Mouse (Mus musculus): Measurements from ENCODE around the gene Tmem145.
"Not testable (repeated sequence)": the region's sequence is repeated elsewhere in the genome, so short reads cannot be mapped to it uniquely, and the experiment has no call there.

Gene Tmem145

DNA sequence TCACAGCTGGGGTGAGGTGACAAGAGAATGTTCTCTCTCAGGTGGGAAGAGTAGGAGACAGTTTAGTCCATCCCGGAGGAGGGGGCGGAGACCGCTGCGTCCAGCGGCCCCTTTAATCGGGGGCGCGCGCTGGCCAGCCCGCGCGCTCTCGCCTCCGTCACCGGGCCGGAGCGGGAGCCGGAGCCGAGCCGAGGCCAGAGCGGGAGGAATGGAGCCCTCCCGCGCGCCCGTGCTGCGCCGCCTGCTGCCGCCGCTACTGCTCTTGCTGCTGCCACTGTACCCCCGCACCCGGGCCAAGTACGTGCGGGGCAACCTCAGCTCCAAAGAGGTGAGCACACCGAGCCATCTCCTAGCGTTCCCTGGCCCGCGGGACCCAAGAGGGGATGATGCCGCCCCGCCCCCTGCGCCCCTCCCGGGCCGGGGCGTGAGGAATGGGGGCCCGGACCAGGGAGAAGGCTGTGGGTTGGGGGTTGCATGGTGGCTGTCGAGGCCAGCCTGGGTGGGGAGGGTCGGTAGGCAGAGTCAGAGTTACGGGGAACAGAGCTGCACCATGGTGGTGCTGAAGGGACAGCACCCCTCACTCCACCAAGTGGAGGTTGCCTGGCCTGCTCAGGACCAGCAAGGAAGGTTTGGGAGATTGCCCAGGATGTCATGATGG lies at the start of gene Tmem145:
TSS of gene Tmem145 (plus strand) at position 151 of the 658 bp plus-strand sequence.
- no peak for DNase-seq (ENCODE audit: low spot score)

DNA sequence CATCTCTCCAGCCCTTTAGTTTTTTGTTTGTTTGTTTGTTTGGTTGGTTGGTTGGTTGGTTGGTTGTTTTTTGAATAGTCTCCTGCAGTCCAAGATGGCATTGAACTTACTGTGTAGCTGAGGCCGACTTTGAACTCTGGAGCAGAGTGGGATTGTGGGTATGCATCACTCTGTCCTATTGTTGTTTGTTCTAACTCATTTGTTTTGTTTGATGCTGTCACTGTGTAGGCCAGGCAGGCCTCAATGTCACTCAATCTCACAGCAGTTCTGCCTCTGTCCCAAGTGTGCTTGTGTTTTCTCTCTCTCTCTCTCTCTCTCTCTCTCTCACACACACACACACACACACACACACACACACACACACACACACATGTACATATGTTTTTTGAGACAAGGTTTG lies 44.0 kb upstream of the Tmem145 start:
- DNase-seq (ENCODE audit: low spot score), result no peak

DNA sequence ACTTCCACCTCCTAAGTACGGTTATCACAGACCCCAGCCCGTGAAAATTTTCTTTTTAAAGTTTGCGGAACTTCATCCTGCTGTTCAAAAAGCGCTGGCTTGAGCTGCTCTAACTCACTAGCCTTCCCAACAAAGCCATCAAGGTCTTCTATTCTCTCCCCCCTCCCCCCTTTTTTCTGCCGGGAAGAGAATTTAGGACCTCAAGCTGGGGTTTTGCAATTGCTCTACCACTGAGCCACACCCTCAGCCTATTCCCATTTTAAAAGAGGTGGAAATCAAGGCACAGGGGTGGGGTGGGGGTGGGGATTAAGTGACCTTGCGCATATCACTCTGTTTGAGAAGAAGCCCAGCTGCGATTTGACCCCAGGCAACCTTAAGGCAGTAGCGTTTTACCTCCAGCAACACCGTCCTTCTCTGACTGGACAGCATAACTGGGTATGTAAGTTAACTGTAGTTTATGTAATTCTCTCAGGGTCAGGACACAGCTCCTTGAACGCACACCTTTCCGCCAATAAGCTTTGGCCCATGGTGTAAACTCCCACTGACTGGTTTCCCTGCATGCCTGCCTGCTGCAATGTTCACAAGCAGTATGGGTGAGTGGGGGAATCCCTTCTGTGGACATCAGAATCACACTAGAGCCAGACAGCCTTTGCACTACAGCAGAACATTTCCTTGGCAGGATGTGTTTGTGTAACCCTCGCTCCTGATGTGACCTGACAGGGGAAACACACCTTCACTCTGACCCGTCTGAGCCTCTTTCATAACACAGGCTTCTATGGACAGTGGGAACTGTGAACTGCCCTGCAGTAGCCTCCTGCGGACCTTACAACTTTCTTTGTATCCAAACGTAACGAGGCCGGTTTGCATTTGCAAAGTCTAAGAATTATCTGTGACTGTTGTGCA lies 41.7 kb upstream of the Tmem145 start:
- no peak for DNase-seq (ENCODE audit: low spot score)

DNA sequence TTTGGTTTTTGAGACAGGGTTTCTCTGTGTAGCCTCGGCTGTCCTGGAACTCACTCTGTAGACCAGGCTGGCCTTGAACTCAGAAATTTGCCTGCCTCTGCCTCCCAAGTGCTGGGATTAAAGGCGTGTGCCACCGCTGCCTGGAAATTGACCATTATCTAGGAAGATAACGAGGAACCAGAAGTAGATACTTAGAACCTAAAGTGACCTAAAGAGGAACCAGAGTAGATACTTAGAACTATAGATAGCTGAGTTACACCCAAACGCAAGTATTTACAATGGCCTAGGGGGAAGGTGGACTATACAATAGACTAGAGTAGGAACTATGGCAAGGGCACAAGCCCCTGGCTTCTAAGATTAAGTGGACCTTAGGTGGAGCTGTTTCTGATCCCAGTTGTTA lies 40.2 kb upstream of the Tmem145 start:
- DNase-seq (ENCODE audit: low spot score), result not testable (repeated sequence)

DNA sequence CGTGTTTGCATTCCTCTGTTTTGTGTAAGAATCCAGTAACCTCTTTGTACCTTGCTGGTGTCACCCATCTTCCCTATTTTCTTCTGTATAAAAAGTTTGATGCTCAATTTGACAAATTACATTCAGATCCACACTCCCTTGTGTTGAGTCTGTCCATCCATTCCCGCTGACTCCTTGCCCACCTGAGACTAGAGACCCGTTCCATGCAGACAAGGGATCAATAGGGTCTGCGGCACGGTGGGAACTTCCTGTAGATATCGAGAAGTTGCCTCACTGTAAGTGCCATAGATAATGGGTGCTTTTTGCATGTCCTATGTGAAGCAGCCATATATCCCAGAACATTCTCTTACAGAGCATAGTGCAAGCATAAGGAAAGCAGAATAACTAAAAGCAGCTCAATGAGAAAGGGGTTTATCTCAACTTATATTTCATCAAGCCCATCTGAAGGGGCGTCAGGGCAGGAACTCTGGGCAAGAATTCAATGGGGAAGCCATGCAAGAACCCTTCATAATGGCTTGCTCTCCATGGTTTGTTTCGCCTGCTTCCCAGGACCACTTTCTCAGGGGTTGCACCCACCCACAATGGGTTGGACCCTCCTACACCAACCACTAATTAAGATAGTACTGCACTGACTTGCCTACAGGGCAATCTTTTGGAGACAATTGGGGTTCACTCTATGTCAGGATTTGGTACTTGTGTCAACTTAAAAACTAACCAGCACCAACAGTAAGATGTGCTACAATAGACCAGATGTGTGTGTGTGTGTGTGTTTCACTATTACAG lies 39.5 kb upstream of the Tmem145 start:
- no peak for DNase-seq (ENCODE audit: low spot score)

DNA sequence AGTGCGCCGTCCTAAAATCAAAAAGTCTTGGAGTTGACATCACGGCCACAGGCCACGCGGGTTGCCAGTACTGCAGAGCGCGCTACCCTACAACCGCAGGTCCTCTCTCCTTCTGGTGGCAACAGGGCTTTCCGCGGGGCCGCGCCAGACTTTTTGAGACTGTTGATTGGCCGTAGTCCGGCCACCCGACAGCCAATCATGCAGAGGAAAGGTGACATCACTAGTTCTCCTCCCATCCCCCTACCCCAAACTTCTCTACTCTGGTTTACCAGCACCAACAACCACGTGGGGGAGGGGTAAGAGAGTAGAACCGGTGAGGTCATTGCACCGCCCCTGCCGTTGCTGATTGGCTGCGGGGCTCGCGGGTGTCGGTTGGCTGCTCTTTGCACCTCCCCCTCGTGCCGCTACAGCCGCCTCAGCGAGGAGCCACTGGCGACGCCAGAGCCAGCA lies 38.6 kb upstream of the Tmem145 start, which contains the start of gene Cic:
TSS of gene Cic (plus strand) at position 404 of the 450 bp plus-strand sequence.
- peak; percentile 97 for DNase-seq (ENCODE audit: low spot score)

DNA sequence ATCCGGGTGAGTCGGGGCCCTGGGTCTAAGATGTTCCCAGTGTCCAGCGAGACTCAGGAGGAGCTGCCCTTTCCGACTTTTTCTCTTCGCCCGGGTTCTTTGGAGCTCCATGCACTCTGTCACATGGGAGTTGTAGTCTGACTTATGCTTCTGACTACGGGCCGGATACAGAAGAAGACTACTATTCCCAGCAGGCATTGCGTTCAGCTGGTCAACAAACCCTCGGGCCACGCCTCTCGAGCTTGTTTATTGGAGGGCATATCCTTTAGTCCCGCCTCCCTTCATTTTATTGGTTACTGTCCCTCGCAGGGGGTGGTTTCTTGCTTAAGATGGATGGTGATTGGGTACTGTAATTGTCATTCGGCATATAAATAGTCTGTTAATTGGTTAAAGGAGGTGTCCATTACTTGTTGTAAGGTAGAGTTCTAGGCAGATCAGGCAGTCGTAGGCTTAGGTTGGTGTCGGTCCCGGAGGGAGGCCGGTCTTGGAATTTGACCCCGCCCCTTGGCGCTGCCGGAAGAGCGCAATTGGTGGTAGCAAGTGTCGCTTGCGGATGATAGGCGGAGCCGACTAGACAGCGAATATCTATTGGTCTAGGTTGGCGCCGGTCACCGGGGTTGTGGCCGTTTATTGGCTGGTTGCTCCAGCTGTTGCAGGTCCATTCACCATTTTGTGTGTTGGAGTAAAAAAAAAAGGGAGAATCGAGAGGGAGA lies 38.0 kb upstream of the Tmem145 start:
- DNase-seq (ENCODE audit: low spot score), result peak; percentile 98

DNA sequence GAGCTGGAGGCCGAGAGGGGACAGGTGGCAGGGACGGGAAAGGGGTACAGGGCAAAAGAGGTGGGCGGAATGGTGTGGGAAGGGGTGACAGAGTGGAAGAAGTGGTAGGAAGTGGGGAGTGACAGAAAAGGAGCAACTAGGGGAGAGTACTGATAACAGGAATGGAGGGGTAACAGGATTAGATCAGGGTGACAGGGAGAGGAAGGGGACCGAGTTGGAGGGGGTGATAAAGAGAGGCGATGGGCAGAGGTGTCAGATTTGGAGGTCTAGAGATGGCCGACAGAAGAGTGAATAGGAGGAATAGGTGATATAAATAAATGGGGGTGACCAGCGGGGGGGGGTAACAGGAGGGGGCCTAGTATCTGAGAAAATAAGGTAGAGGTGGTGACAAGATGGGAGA lies 37.3 kb upstream of the Tmem145 start:
- no peak for DNase-seq (ENCODE audit: low spot score)

DNA sequence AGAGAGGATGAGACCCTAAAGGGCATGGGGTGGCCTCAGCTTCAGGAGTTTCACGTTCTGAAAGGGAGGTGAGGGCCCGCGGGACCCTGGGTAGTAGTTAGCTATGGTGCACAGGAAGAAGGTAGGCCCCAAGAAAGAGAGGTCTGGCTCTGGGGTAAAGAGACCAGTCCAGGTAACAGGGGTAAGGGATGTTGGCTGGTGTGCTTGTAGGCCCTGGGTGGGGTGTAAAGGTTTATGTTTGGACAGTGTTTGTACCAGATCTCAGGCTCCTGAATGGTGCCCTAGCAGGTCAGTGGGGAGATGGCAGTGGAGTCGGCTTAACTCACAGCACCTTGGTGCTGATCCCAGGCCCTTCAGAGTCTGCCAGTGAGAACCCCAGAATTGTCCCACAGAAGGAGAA lies 36.9 kb upstream of the Tmem145 start:
- peak; percentile 45 for DNase-seq (ENCODE audit: low spot score)

DNA sequence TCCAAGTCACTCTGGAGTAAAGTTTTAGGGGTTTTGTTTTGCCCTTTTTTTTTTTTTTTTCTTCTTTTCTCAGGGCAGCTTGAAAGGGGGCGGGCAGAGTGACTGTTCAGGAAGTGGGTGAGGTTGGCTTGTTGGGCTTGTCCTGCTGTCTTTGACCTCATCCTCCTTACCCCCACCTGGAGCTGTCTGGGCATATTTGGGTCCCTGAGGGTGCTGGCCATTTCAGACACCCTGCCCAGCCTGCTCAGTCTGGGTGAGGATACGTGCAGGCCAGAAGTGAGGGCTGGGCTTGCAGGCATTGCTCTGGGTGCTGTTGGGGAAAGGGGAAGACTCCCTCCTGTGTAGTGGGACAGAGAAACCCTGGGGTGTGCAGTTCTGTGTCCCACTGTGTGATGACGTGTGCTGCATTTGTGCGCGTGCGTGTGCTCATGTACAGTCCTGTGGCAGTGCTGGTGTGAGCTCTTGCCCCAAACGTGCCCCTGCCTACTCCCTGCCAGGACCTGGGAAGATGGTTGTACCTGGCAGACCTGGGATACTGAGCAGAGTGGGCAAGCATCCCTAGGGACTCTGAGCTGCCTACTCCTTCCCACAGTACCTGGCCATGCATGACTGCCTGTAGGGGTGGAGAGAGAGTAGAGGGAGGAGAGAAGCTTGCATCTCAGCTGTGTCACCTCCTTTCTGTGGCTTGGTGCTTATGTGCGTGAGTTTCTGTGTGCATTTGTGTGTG lies 36.2 kb upstream of the Tmem145 start:
- no peak for DNase-seq (ENCODE audit: low spot score)

DNA sequence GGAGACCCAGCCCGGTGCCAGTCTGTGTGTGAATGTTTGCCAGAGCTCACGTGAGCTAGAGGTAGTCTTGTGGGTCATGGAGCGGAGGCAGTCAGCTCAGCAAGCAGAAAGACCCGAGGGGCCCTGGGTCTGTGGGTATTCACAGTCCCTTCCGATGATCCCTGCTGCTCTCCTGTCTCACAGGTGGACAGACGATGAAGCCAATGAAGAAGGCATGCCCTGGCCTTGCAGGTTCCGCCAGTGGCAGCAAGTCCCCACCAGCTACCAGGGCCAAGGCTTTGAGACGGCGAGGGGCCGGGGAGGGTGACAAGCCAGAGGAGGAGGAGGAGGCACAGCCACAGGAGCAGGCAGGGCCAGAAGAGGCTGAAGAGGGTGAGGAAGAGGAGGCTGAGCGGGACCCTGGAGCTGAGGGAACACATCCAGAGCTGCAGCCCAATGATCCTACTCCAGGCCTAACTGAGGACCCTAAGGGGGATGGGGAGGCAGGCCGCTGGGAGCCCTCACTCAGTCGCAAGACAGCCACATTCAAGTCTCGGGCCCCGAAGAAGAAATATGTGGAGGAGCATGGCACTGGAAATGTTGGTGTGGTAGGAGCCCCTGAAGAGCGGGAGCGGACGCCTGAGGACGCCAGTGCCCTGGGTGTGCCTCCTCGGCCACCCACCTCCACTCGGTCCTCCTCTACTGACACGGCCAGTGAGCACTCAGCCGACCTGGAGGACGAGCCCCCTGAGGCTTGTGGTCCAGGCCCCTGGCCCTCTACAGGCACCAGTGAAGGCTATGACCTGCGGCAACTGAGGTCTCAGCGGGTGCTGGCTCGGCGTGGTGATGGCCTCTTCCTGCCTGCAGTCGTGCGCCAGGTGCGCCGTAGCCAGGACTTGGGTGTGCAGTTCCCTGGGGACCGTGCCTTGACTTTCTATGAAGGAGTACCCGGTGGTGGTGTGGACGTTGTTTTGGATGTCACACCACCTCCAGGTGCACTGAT lies 35.0 kb upstream of the Tmem145 start:
- DNase-seq (ENCODE audit: low spot score), result peak; percentile 46

DNA sequence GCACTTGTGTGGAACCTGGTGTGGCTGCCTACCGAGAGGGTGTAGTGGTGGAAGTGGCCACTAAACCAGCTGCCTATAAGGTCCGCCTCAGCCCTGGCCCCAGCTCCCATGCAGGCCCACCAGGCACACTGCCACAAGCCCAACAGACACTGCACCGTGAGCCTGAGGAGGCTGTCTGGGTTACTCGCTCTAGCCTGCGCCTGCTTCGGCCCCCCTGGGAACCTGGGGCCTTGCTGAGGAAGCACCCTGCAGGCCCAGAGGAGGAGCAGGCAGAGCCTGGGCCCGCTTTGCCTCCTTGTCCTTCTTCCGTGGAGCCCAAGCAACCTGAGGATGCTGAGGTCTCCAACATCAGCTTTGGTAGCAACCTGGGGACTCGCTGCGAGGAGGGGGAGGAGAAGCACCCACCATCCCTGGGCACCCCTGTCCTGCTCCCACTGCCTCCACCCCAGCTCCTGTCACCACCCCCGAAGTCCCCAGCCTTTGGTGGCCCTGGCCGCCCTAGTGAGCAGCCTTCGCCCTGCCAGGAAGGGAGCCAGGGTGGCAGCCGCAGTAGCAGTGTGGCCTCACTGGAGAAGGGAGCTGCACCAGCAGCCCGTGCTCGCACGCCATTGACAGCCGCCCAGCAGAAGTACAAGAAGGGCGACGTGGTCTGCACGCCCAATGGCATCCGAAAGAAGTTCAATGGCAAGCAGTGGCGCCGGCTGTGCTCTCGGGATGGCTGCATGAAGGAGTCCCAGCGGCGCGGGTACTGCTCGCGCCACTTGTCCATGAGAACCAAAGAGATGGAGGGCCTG lies 34.1 kb upstream of the Tmem145 start:
- peak; percentile 43 for DNase-seq (ENCODE audit: low spot score)

DNA sequence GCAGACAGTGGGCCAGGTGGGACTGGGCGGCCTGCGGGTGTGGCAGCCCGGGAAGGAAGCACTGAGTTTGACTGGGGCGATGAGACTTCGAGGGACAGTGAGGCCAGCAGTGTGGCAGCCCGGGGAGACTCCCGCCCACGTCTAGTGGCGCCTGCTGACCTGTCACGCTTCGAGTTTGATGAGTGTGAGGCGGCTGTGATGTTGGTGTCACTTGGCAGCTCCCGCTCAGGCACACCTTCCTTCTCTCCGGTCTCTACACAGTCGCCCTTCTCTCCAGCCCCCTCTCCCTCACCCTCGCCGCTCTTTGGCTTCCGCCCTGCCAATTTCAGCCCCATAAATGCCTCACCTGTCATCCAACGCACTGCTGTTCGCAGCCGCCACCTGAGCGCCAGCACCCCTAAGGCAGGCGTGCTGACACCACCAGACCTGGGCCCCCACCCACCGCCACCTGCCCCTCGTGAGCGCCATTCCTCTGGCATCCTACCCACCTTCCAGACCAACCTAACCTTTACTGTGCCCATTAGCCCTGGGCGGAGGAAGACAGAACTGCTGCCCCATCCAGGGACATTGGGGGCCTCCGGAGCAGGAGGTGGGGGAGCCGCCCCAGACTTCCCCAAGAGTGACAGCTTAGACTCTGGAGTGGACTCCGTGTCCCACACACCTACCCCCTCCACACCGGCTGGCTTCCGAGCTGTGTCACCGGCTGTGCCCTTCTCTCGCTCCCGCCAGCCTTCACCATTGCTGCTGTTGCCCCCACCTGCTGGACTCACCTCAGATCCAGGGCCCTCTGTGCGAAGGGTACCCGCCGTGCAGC lies 33.3 kb upstream of the Tmem145 start:
- DNase-seq (ENCODE audit: low spot score), result no peak

DNA sequence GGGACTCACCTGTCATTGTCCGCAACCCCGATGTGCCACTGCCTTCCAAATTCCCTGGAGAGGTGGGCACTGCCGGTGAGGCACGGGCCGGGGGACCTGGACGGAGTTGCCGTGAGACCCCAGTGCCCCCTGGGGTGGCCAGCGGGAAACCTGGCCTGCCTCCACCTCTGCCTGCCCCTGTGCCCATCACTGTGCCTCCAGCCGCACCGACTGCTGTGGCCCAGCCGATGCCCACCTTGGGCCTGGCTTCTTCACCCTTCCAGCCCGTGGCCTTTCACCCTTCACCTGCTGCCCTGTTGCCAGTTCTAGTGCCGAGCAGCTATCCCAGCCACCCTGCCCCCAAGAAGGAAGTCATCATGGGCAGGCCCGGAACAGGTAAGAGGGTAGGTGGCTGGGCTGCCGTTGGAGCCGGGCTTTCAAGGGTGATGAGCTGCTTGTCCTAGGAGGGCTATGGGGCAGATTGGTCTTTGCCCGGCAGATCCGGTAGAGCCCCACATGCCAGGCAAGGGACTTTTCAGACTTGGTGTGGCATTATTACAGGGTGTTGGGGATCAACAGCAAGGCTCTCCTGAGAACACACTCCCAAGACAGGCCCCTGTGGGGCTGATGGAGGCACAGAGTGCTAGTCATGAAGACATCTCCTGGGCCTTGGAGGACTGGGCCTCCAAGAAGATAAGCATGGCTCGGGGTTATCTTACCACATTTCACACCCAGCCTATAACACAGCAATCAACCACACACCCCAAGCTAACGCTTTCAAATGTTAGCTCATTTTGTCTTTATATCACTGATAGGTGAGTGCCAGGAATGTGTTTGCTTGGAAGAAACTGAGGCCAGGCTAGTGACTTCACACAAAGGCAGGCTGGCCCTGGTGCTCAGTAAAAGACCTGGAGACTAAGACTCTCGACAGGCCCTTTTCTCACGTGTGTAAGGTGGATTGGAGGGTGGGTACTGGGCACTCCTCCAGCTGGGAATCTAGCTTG lies 32.4 kb upstream of the Tmem145 start:
- DNase-seq (ENCODE audit: low spot score), result peak; percentile 44

DNA sequence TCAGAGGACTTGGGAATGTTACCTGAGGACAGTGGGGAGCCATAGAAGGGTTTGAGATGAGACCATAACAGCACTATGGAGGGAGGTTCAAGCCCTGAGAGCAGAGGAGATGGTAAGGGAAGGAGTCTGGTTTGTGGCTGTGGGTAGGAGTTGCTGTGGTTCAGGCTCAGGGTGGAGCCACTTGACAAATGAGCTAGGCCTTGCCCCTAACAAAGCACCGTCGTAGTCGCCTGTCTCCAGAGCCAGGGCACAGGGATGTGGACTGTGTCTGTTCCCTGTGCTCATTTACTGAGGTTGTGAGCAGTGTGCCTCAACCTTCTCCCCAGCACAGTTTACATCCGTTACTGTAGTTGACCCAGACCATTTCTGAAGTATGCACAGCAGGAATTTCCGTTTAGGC lies 31.3 kb upstream of the Tmem145 start:
- DNase-seq (ENCODE audit: low spot score), result no peak

DNA sequence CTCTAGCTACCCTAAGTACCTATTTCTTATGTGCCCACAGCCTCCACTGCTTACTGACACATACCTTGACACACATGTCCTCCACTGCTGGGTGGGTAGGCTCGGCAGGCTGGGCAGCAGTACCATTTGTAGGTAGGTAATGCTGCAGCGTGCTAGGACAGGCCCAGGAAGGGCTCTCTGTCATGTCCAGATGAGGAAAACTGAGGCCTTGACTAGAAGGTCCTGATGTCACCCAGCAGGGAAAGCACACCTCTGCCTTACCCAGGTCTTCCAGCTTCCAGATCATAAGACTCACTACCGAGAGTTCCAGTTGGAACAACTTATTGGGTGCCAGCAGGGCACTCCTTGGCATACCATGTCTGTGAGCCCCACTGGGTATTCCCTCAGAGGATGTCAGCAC lies 30.9 kb upstream of the Tmem145 start:
- DNase-seq (ENCODE audit: low spot score), result no peak
